Mouse (Mus musculus) embryonic fibroblast, embryonic 13.5 days (primary cell): ENCODE data around the gene Rab5c.

Source experiments
- CTCF ChIP-seq: IDR thresholded peaks from 2 replicates; pipeline ENCODE4 v1.5.1; 2011; ENCODE audit warnings: mild to moderate bottlenecking, control low read depth, low read length, moderate library complexity, borderline replicate concordance; ENCODE audit not compliant: insufficient read depth
- POLR2A ChIP-seq: IDR thresholded peaks from 2 replicates; pipeline ENCODE4 v1.6.1; 2011; ENCODE audit warnings: low read depth, mild to moderate bottlenecking, control low read depth, low read length, moderate library complexity

DNA sequence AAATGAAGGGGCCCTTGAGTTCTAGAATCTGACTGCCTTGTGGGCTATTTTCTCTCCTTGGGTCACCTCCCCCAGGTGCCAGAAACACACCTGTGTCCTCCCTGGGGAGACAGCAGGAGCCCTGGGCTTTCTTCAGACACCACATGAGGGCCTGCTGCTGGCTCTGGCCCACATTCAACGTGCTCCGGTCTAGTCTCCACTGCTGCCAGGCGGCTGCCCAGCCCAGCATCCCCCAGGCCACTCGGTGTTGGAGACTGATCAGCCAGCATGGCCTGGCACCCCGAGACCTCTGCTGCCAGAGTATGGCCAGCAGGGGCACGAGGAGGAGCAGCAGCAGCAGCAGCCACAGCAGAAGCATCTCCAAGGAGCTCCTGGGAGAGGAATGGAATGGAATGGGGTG, 32.0 kb upstream of the Rab5c start:
- no peak for TF ChIP-seq POLR2A
- no peak for TF ChIP-seq CTCF
